Mouse (Mus musculus) heart, postnatal 0 days (tissue): ENCODE data around the gene Edem1. TPM values are rescaled to one million over a fixed set of nuclear protein-coding genes. Genes with fewer than 3 reads are reported as not detected.

Source experiments
- ATAC-seq: fragments of 200-750 bp; cut with Nextera tagmentation; 2 replicates; pipeline ENCODE4 v1.8.0; 2017; ENCODE audit warnings: low read depth, moderate number of reproducible peaks, moderate library complexity; ENCODE audit not compliant: insufficient read depth
- DNase-seq: peaks from one replicate; pipeline ENCODE4 v3.0.0-alpha.2; 2016; ENCODE audit warnings: low spot score
- H3K27ac ChIP-seq: fragments of 300-500 bp; sonication (generic); 2 replicates; pipeline ENCODE4 v1.5.1; 2014; ENCODE audit warnings: low read depth, mild to moderate bottlenecking
- H3K27me3 ChIP-seq: fragments of 300-500 bp; sonication (generic); 2 replicates; pipeline ENCODE4 v1.6.1; 2014; ENCODE audit warnings: low read length, mixed read lengths; ENCODE audit not compliant: control insufficient read depth, insufficient read depth
- H3K36me3 ChIP-seq: fragments of 300-500 bp; sonication (generic); replicated peaks from 2 replicates; pipeline ENCODE4 v1.6.1; 2014; ENCODE audit warnings: low read length, mixed read lengths; ENCODE audit not compliant: control insufficient read depth, insufficient read depth
- H3K4me1 ChIP-seq: fragments of 300-500 bp; sonication (generic); 2 replicates; pipeline ENCODE4 v1.6.1; 2014; ENCODE audit warnings: antibody characterized with exemption; ENCODE audit not compliant: control insufficient read depth, insufficient read depth
- H3K4me2 ChIP-seq: fragments of 300-500 bp; sonication (generic); 2 replicates; pipeline ENCODE4 v1.6.1; 2014; ENCODE audit warnings: low read depth, mild to moderate bottlenecking, low read length, moderate library complexity
- H3K4me3 ChIP-seq: fragments of 300-500 bp; sonication (generic); 2 replicates; pipeline ENCODE4 v1.5.1; 2014; ENCODE audit warnings: low read depth, low read length
- H3K9ac ChIP-seq: fragments of 300-500 bp; sonication (generic); replicated peaks from 2 replicates; pipeline ENCODE4 v1.6.1; 2014; ENCODE audit warnings: low read depth, low read length, mixed read lengths
- H3K9me3 ChIP-seq: fragments of 300-500 bp; sonication (generic); replicated peaks from 2 replicates; pipeline ENCODE4 v1.6.1; 2016; ENCODE audit warnings: low read length; ENCODE audit not compliant: control insufficient read depth
- CTCF ChIP-seq: IDR thresholded peaks from 2 replicates; pipeline ENCODE4 v1.5.1; 2016; ENCODE audit warnings: antibody characterized with exemption, control low read depth, low read depth
- EP300 ChIP-seq: IDR thresholded peaks from 2 replicates; pipeline ENCODE4 v1.6.1; 2016; ENCODE audit warnings: antibody characterized with exemption, low read depth
- WGBS: fragments of 180-500 bp; shearing (Covaris S2); extraction: QIAGEN DNeasy Blood & Tissue Kit; methylation state at CpG from one replicate; pipeline ENCODE4 v1.1.7; 2014; 5-methylcytosine and 5-hydroxymethylcytosine counted together
- polyA plus RNA-seq: library from polyadenylated mRNA; unstranded; fragments of >200 nt; fragmentation: Nextera tagmentation; extraction: Ambion mirVana; gene quantifications from 2 replicates; pipeline ENCODE4 v1.2.1, GENCODE M21; 2015
- total RNA-seq: library from RNA; depleted of rRNA; stranded (reverse); fragments of >200 nt; gene quantifications from 2 replicates; pipeline ENCODE4 v1.2.3, GENCODE M21; 2014; ENCODE audit warnings: low replicate concordance

The Edem1 gene
- total and polyA plus RNA-seq, 2 experiments from 2014 or later: 5.9 to 19.8 TPM

- Histone ChIP-seq H3K27me3 (no peaks in the 10 kb centered on the region), H3K36me3 (no peaks in the 10 kb centered on the region), H3K4me1 (peaks cover 20% of the 10 kb centered on the region), H3K4me2 (peak overlapping the region; percentile 86), H3K9me3 (no peaks in the 10 kb centered on the region), H3K27ac (no peak overlapping the region), H3K4me3 (peak overlapping the region; percentile 82; the same call in 1 of the 2 replicates), H3K9ac (peak overlapping the region; percentile 90; the same call in 1 of the 2 replicates)
- TF ChIP-seq EP300 (no peak), CTCF (no peak)
- 28% methylated on average over 5 of the region's 5 CpGs for WGBS
- ATAC-seq (no peak), DNase-seq (peak; percentile 8)
Observed at GRCm38 (mm10) chr6:108784796-108785195, 43.6 kb upstream of the Edem1 start.

DNA sequence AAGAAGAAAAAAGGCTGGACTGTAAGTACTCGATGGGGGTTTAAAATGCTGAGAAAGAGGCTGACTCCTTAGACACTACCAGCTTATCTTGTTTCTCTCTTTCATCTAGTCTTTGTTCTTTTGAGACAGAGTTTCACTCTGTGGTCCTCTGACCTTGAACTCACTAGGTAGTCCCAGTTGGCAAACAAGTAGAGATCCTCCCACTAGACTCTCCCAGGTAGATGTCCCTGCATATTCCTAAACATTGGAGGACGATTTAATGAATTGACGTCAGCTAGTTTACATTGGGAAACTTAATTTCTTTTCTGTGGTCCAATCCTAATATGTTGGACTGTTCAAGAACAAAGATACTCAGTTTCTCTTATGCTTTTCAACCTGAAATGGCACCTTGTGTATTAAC is 42.9 kb upstream of the Edem1 start:
- Histone ChIP-seq H3K4me1 (peaks cover 20% of the 10 kb centered on the region), H3K9ac (no peak overlapping the region), H3K4me3 (no peak overlapping the region), H3K9me3 (no peaks in the 10 kb centered on the region), H3K36me3 (no peaks in the 10 kb centered on the region), H3K4me2 (no peak overlapping the region), H3K27me3 (no peaks in the 10 kb centered on the region), H3K27ac (no peak overlapping the region)
- ATAC-seq: no peak
- no peak for DNase-seq
- no peak for TF ChIP-seq EP300
- TF ChIP-seq CTCF: no peak
- 82% methylated on average over 3 of the region's 3 CpGs for WGBS

- Histone ChIP-seq H3K4me1 (0 out of 2 replicates have a peak, but pooled peaks cover 10% of the 10 kb centered on the region), H3K27ac (no peak overlapping the region), H3K4me3 (no peak overlapping the region), H3K27me3 (no peaks in the 10 kb centered on the region), H3K9me3 (no peaks in the 10 kb centered on the region), H3K36me3 (no peaks in the 10 kb centered on the region), H3K4me2 (no peak overlapping the region), H3K9ac (no peak overlapping the region)
- DNase-seq (no peak), ATAC-seq (no peak)
- WGBS: 71% methylated on average over 5 of the region's 5 CpGs
- TF ChIP-seq EP300 (no peak), CTCF (no peak)
Observed at GRCm38 (mm10) chr6:108791498-108791897, 36.9 kb upstream of the Edem1 start.

DNA sequence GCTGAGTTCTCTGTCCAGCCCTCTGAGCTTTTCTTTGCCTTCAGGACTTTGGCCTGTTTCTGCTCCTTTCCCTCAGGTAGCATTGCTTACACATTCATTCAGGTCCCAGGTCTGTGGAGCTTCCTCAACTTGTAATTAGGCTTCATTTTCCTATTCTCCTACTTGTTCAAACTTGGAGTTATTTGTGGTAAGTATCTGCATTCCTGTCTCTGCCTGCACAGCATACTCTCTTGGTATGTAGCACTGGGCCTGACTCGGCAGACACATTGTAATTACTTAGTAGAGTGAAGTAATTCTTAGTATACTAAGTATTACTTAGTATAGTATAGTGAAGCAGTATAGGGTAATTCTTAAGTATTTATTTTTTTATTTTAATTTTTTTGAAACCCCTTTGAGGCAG is 32.5 kb upstream of the Edem1 start:
- no peak for DNase-seq
- Histone ChIP-seq H3K27me3 (no peaks in the 10 kb centered on the region), H3K4me2 (no peak overlapping the region), H3K27ac (no peak overlapping the region), H3K9ac (no peak overlapping the region), H3K9me3 (no peaks in the 10 kb centered on the region), H3K36me3 (no peaks in the 10 kb centered on the region), H3K4me1 (0 out of 2 replicates have a peak, but pooled peaks cover 10% of the 10 kb centered on the region), H3K4me3 (no peak overlapping the region)
- no peak for TF ChIP-seq CTCF
- no peak for TF ChIP-seq EP300
- no peak for ATAC-seq
- WGBS: 26% methylated on average over 1 of the region's 1 CpGs

DNA sequence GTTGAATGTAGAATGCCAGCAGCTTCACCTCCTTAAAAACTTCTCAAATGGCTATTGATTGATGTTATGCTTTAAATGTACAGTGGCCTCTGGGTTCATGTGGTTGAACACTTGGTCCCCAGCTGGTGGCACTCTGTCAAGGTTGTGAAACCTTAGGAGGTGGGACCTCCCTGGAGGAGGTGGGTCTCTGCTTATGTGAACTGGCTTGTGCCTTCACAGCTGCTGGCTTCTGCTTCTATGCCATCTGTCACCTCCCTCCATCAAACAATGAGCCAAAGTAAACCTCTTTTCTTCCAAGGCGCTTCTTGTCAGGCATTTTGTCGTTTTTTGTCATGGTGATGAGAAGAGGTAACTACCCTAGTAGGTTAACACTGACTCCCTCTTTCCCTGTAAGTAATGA is 31.7 kb upstream of the Edem1 start:
- Histone ChIP-seq H3K36me3 (no peaks in the 10 kb centered on the region), H3K4me1 (0 out of 2 replicates have a peak, but pooled peaks cover 10% of the 10 kb centered on the region), H3K9me3 (no peaks in the 10 kb centered on the region), H3K9ac (no peak overlapping the region), H3K27me3 (no peaks in the 10 kb centered on the region), H3K4me2 (no peak overlapping the region), H3K27ac (no peak overlapping the region), H3K4me3 (no peak overlapping the region)
- no peak for DNase-seq
- 63% methylated on average over 2 of the region's 2 CpGs for WGBS
- no peak for ATAC-seq
- no peak for TF ChIP-seq CTCF
- TF ChIP-seq EP300: no peak

DNA sequence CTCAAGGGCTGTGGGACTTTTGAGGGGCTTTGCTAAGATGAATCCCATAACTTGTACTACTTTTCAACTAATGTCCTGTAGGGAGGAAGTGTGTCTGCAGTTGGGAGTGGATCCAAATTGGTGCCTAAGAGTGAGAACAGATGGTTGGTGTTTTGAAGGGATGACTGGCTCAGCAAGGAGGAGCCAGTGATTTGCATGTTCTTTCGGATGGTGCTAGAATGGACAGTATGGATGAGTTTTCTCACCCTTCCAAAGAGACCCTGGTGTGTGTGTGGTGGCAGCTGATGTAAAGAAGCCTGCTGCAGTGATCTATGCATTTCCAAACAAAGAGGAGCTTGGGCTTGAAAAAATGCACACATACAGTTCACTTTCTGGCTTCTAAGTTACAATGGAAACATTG is 23.2 kb upstream of the Edem1 start:
- peaks cover 8% of the 10 kb centered on the region; the same call in 1 of the 2 replicates for H3K4me1 ChIP-seq
- no peaks in the 10 kb centered on the region for H3K9me3 ChIP-seq
- H3K4me3 ChIP-seq: no peak overlapping the region
- no peaks in the 10 kb centered on the region for H3K36me3 ChIP-seq
- ATAC-seq: no peak
- no peak overlapping the region for H3K27ac ChIP-seq
- no peak for DNase-seq
- TF ChIP-seq EP300 (no peak), CTCF (no peak)
- WGBS: 58% methylated on average over 1 of the region's 1 CpGs
- no peak overlapping the region for H3K9ac ChIP-seq
- H3K27me3 ChIP-seq: no peaks in the 10 kb centered on the region
- no peak overlapping the region for H3K4me2 ChIP-seq
